Mouse (Mus musculus) gonadal fat pad, adult 2 months (tissue): ENCODE results near the gene Ncf1. TPM values are rescaled to one million over a fixed set of nuclear protein-coding genes. Genes with fewer than 3 reads are reported as not detected.

Source experiments
- DNase-seq: peaks from one replicate; pipeline ENCODE4 v3.0.0-alpha.2; 2012; ENCODE audit warnings: low read depth
- polyA plus RNA-seq: library from polyadenylated mRNA; depleted of rRNA; stranded (reverse); fragments of >200 nt; gene quantifications from 2 replicates; pipeline ENCODE4 v1.2.3, GENCODE M21; 2012; rRNA removed

Ncf1 gene
- polyA plus RNA-seq, result 14.1 and 14.6 TPM in 2 replicates

DNA sequence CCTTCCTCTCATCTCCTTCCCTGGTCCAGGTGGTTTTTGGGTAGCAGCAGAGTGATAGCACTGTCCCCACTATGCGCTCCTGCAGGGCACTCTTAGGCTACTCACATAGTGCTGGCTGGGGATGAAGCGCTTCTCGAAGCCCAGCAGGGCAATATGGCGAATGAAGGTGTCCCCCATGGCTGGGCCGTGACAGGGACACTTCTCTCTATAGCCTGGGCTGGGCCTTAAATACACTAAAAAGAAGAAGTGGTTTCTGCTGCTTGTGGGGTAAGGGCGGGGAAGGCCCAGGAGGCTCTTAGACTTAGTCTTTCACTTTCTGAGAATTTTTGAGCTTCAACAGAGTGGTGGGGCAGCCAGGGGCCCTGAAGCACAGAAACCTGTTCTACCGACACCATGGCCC lies at the start of gene Ncf1:
TSS of gene Ncf1 (minus strand) at position 235 of the 400 bp plus-strand sequence.
- DNase-seq, result no peak

DNA sequence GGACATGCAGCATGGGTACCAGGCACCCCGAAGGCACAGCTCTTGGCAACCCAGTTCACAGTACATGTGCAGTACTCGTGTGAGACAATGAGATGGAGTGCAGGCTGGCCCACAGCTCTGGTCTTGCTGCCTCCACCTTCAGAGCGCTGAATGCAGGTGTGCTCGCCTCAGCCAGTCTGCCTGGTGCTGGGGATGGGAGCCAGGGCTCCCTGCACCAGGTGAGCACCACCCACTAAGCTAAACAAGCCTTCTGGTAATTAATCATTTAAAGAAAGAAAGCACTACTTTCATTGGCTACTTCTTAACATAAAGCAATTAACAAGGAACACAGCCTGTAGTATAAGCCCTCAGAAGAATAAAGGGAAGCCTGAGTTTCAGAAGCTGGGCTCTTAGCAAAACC lies 47.7 kb upstream of the Ncf1 start:
- DNase-seq, result no peak

DNA sequence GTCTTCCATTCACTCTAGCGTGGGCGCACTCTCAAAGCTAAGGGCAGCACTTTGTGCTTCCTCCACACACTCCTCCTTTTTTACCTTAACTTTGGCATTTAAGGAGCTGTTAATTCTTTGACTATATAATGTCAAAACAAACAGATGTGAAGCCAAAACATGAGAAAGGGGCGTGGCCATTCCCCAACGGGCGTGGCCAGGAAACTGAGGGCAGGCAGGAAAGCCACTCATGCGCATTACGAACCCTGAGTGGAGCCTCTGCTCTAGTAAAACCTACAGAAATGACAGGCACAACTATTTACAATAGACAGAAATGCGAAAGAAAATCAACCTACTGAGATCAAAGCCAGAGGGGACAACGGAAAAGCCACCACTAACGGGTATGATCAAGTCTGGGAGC lies 46.1 kb upstream of the Ncf1 start:
- DNase-seq, result no peak

DNA sequence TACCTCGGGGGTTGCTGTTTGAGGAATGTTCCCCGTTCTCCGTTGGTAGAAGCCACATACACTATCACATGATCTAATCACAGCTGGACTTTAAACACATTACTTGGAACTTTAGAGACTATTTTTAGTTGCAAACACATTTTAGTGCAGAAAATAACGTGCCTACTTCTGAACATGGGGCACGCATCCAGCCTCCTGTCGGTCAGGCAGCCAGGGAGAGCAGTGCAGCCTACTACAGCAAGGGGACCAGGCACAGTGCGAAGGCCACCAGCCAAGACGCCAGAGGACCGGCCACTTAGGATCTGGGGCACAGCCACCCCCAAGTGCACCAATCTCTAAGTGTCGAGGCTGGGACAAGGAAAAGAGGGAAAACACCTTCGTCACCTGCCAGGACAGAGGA lies 45.6 kb upstream of the Ncf1 start:
- DNase-seq, result no peak

DNA sequence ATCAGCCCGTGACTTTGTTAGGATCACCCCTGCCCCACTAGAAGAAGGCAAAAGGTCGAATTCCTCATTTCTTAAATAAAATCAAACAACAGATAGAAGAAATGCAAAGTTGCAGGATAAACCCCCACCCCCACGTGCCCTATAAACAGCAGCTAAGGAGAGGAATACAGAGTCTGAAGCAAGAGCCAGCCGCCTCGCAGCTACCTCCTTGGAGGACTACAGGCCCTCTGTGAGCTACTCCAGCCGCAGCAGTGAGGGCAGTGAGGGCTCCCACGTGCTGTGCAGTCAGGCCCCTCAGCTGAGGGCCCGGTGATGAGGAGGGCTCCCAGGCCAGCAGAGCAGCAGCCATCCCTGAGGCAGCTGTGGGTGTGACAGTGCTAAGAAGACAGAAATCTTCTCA lies 44.3 kb upstream of the Ncf1 start:
- DNase-seq, result no peak

DNA sequence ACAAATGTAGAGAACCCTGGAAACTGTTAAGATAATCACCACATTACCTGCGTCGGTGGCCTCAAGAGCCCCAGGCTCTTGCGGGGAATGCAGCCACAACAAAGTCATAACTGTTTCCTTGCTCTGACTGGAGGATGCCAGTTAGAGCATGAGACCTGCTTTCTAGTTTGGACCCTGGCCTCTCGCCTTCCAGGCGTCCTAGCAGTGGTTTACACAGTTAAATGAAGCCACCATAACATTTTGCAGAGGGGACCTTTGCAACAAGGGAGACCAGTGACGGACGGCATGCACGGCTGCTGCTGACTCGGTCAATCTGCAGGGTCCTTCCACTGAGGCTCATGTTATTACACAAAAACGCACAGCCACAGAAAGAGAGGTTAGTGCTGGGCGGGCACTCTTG lies 43.3 kb upstream of the Ncf1 start:
- DNase-seq, result no peak

DNA sequence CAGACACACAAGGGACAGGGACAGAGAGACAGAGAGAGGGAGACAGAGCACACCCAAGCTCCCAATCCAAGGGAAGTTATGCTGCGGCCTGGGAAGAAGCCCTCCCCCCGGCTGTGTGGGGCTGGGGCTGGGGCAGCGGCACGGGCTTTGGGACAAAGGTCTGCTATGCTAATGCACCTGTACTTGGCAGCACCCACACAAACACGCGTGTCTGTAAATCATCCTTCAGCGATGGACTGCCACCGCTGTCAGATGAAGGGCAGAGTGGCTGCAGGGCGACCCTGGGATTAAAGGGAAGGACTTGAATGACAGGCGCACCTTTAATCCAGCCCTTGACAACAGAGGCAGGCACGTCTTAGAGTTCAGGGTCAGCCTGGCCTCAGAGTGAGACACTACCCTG lies 42.0 kb upstream of the Ncf1 start:
- no peak for DNase-seq

DNA sequence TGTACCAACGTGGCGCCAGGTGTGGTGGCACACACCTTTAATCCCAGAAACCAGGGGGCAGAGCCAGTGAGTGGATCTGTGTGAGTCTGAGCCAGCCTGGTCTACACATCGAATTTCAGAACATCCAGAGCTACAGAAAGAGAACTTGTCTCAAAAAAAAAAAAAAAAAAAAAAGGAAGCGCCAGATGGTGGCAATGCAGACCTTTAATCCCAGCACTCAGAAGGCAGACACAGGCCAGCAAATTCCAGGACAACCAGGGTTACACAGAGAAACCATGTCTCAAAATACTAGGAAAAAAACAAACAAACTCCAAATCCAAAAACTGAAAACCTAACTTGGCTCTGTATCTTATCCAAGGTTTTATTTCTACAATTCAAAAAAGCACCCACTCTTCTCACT lies 41.1 kb upstream of the Ncf1 start:
- DNase-seq, result no peak

DNA sequence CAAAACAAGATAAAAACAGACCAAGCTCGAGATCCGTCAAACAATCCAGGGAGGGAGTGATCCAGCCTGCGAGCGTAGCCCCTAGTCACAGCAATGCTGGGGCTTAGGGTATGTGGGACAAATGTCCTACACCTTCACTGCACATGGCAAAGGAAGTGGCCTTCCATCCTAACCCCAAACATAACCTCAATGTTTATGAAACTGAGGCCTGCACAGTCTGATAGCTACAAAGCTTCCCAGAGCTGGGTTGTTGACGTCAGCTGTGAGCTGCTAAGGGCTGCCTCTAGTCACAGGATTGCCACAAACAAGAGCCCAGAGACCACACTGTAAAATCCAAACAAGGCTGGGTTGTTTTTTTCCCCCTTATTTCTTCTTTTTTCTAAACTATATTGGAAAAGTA lies 40.3 kb upstream of the Ncf1 start:
- DNase-seq, result no peak

DNA sequence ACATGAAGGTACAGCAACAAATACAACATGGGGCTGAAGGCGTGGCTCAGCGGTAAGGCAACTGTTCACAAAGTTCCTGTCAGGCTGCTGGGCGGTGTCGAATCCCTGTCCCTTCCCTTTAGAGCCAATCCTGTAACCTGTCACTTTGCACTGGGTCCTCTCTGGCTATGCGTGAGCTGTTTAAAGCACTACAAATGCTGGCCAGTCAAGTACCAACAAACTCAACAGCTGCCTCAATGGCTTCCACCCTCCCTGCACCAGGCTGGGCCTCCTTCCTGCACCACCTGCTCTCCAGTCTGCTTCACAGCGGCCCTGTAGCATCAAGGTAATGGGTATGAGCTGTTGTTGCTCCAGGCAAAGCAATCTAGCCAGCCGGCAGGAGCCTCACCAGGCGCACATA lies 39.3 kb upstream of the Ncf1 start:
- no peak for DNase-seq

DNA sequence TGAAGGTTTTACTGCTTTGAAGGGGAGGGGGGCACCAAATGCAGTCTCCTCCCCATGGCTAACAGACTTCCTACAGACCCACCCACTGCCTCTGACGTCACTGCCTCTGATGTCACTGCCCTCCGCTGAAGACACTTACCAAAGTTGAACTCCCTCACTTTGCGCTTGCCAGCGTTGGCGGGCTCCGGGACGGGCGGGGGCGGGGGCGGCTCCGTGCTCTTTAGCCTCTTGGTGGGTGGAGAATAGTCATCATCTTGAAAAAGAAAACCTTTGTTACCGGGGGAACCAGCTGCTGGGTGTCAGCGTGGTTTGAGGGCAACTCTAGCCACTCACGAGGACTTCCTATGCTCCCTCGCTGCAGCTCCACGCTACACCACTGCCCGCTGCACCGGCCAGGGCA lies 37.0 kb upstream of the Ncf1 start:
- DNase-seq, result no peak

DNA sequence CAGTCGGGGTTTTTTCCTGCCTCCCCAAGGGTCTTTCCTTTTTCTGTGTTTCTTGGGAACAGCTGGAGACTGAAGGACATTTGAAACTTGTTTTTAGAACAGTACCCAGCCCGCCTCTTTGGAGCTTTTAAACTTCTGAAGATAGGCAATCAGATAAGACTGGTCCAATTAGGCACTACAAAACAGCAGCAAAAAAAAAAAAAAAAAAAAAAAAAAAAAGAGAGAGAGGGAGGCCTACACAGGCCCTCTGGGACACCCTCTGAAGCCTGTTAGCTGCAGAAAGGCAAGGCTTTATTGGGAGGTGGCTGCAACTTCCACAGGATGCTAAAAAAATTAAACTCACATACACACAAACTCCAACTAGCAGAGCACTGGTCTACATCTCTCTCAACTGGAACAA lies 36.5 kb upstream of the Ncf1 start:
- no peak for DNase-seq

DNA sequence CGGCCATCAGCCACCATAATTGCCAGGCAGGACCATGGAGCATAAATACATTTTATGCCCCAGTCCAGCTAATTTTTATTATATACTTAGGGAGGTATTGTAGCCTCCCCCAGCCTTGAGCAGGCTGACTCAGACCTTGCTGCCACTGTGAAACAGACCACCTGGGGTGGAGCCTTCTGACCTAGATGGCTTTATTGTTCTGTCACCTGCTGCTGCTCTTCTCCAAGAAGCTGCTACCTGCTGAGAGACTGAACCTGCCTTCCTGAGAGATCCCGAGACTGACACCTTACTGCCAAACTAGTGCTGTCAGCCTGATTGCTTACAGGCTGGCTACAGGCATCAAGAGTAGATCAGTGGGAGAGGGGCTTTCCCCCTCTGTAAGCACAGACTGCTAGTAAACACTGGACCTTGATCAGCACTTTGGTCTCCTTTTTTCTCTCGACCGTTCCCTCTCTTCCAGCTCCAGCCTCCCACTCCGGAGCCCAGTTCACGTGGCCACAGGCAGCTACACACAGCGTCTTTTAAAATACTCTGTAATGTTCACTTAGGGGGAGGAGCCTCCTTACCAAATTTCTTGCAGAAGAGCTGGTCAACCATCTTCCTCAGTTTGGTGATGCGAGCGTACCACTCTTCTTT lies 30.7 kb upstream of the Ncf1 start:
- DNase-seq, result no peak

DNA sequence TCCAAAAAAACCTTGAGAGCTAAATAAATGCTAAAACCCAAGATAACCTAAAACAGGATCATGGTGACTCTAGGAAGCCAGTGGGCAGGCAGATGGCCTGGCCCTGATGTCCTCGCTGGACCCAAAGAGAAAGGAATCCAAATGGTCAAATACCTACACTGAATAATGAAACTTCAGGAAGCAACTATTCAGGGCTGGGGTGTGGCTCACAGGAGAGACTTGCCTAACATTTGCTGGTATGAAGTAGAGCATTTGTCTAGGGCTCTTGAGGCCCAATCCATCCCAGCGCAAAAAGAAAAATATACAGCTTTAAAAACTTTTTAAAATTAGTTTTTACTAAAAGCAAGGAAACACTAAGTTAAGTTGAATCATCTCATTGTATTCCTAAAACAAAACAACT lies 29.5 kb upstream of the Ncf1 start:
- no peak for DNase-seq

DNA sequence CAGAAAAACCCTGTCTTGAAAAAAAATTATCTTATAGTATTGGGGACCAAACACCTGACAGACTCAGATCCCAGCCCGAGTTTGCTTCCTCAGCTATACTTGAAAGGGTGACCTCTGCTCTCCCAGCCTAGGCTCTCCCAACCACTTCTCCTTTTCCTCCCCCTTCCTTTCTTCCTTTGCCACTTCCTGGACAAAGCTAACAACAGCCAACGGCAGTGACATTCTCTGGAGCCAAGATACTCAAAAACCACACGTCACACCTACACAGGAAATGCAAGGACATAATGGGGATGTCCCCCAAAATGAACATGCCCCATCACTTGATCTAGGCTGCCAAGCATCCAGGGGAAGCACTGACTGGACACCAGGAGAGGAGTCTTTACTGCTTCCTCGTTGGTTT lies 29.0 kb upstream of the Ncf1 start:
- no peak for DNase-seq

DNA sequence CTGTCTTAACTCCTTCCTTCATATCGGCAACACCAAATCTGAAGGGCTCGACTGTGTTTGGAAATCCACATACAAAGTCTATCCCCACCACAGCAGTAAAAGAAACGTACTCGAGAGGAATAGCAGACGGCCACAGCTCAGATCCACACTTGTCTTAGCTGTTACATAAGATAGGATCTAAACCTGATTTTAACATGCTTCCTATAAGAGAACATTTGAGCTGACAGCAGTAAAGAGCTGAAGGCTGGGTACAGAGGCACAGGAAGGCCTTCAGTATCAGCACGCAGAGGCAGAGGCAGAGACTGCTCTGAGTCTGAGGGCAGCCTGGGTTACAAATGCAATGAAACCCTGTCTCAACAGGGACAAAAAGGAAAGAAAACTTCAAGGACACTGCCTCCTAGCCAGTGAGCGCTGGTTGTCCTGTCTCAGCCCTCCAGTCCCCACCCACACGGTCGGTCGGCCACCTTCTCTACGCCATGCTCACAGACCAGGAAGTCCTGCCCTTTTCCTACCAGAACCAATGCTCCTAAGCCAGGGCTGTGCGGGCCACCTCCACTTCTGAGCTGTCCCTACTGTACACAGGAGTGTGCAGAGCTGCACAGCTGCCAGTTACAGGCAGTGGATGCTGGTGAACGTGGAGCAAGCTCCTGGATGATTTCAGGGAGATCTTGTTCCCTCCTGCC lies 28.1 kb upstream of the Ncf1 start:
- no peak for DNase-seq

DNA sequence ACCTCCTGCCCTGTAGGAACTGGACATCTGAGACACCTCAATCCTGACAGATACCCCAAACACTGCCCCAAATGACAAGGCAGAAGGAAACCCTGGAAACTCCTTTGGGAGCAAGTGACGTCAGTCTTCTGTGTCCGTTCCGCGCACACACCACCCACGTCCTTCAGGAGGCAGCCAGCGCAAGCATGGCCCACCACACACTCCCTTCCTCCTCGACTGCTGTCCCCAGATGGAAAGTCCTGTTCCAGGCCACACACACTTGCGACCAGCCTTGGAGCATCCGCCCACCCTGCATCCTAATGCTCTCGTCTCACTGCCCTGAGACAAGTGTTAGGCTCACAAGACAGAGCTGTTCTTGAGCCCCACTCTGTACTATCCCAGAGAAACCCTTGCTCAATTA lies 25.9 kb upstream of the Ncf1 start:
- DNase-seq, result no peak

DNA sequence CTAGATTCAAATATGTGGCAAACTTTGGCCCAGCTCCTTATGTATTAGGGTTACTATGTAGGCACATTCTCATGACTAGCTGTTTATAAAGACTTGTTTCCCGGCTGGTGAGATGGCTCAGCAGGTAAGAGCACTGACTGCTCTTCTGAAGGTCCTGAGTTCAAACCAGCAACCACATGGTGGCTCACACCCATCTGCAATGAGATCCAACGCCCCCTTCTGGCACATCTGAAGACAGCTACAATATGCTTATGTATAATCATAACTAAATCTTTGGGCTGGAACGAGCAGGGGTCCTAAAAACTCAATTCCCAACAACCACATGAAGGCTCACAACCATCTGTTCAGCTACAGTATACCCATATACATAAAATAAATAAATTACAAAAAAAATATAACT lies 24.4 kb upstream of the Ncf1 start:
- DNase-seq, result no peak

DNA sequence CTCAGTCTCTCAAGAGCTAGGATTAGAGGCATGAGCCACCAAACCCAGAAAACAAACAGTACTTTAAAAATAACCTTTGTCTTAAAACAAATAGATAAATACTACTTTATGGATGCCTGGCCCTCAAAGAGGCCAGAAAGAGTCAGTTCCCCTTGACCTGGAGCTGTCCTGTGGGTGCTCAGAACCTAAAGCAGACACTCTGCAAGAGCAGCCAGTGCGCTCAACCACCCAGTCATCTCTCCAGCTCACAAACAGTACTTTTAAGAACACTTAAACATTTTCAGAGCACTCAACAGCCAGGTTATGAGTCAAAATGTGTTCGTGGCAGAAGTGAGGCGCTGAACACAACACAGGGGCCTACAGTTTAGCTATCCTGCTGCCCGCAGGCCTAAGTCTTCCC lies 21.7 kb upstream of the Ncf1 start:
- no peak for DNase-seq

DNA sequence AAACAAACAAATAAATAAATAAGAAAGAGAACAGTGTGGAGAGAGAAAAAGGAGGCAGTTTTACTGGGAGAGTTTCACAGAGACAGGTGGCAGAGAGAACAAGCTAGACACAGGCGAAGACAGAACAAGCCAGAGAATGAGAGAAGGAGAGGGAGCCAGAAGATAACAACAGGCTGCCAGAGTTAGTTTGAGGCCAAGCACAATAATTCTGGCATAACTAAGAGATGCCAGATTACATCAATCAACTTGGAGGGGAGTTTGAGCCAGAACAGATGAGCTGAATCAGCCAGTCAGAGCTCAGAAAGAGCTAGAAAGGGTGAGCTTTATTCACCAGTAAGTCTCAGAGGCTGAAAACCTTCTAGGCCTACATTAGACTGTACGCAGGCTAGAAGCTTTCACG lies 21.2 kb upstream of the Ncf1 start:
- DNase-seq, result no peak

DNA sequence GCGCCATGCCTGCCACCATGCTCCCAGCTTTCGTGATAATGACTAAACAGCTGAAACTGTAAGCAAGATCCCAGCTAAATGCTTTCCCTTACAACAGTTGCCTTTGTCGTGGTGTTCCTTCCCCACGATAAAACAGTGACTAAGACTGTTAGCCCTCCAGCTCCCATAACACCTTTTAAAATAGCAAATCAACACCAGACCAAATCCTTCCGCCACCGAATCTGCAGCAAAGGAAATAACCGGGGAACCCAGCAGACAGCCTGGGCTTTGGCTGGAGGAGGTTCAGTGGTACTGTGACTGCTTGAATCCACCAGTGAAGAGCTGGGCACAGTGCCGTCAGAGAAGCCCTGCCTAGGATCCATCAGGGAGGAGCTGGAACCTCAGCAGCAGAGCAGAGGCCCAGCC lies 19.8 kb upstream of the Ncf1 start:
- DNase-seq, result no peak

DNA sequence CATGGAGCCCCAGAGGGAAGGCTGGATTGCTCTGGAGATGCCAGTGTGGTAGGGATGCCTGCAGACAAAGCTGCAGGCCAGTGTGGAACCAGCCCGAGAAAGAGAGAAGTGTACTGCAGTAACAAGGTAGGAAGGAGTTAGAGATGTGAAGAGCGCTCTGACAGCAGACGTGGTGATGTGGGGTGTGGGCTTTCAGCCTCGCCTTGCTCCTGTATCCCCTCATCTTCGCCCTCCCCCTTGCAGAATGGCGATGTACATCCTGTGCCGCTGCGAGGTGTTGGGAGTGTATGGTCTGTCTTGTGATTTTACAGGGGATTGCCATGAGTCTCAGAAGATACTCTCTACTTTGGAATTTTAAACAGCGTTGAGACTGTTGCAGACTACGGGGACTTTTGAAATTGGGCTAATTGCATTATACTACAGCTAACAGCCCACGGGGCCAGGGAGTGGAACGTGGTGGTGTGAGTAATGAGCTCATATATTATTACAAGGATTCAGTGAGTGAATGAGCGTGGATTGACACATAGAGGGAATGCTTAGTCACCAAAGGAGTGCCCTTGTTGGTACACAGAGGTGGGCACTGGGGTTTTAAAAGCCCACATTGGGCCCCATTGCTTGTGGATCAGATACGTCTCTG lies 19.3 kb upstream of the Ncf1 start:
- no peak for DNase-seq

DNA sequence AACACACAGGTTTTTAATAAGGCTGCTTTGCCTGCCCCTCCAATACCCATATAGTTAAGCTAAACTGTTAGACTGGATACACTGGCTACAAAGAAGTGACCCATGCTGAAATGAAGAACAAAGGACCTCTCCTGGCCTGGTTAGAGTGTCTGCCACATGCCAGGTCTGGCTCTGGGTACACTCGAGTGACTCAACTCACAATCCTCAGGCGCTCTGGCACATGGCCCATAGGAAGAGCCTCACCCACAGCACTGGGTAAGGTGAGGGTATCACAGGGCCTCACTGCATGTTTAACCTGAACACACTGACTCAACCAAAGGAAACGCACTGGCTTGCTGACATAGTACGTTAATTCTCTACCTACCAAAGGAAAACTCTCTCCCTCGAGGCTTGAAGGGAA lies 16.7 kb upstream of the Ncf1 start:
- DNase-seq, result peak; percentile 49

DNA sequence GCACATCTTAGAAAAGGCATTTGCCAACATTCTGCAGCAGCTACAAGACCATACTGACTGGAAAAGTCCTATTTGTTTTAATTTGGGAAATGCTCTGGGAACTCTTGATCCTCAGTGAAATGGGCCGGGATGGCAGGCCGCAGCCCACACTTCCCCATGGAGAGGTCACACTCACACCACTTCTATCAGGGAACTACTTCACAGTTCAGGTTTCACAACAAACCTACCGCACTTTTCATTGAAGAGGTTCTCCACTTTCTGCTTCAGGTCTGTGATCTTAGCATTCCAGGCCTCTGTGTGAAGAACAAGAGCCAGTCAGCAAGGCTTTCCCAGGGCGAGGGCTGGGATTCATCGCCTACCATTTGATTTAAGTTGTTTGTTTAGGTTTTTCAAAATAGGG lies 15.5 kb upstream of the Ncf1 start:
- DNase-seq, result no peak
